Mouse (Mus musculus) MEL (cell line): ENCODE results near the gene BC049730. TPM values are rescaled to one million over a fixed set of nuclear protein-coding genes. Genes with fewer than 3 reads are reported as not detected.
A peak's percentile ranks its signal among the peaks of the same experiment; 100 is the strongest.
"Not testable (repeated sequence)": the region's sequence is repeated elsewhere in the genome, so short reads cannot be mapped to it uniquely, and the experiment has no call there.

ENCODE experiments used
- DNase-seq: peaks from one replicate; pipeline ENCODE4 v3.0.0; 2011; ENCODE audit warnings: low read depth, low spot score
- H3K27ac ChIP-seq: 2 replicates; pipeline ENCODE4 v1.5.1; 2012; ENCODE audit warnings: low read depth, mild to moderate bottlenecking, control low read depth, low read length, moderate library complexity; ENCODE audit not compliant: control insufficient read depth
- H3K27me3 ChIP-seq, 2 experiments: fragments of 150-350 bp in 1 of 2; sonication (generic) in 1 of 2; 2 replicates each; pipeline ENCODE4 v1.6.1; 2012; ENCODE audit warnings: low read length in 2 of 2, mild to moderate bottlenecking in 2 of 2, improper control_type of control experiment in 1 of 2, moderate library complexity in 1 of 2; ENCODE audit not compliant: insufficient read depth in 2 of 2, control insufficient read depth in 1 of 2
- H3K36me3 ChIP-seq, 2 experiments: 2 replicates each; pipeline ENCODE4 v1.6.1; 2012 to 2014; ENCODE audit warnings: low read length in 2 of 2, improper control_type of control experiment in 1 of 2, inconsistent platforms in 1 of 2, mild to moderate bottlenecking in 1 of 2; ENCODE audit not compliant: insufficient read depth in 2 of 2, control insufficient read depth in 1 of 2
- H3K4me1 ChIP-seq, 2 experiments: fragments of 150-350 bp in 1 of 2; sonication (generic) in 1 of 2; 2 replicates each; pipeline ENCODE4 v1.6.1; 2012; ENCODE audit warnings: low read length in 2 of 2, improper control_type of control experiment in 1 of 2, mild to moderate bottlenecking in 1 of 2; ENCODE audit not compliant: insufficient read depth in 2 of 2, control insufficient read depth in 1 of 2
- H3K4me3 ChIP-seq, 2 experiments: fragments of 150-350 bp in 1 of 2; sonication (generic) in 1 of 2; 2 replicates each; pipeline ENCODE4 v1.5.1; 2012; ENCODE audit warnings: low read depth in 2 of 2, low read length in 2 of 2, mild to moderate bottlenecking in 2 of 2, moderate library complexity in 2 of 2, control low read depth in 1 of 2, improper control_type of control experiment in 1 of 2; ENCODE audit not compliant: control insufficient read depth in 1 of 2, insufficient read depth in 1 of 2
- H3K79me2 ChIP-seq: 2 replicates; pipeline ENCODE4 v1.6.1; 2012; ENCODE audit warnings: mild to moderate bottlenecking, low read length, moderate library complexity; ENCODE audit not compliant: control insufficient read depth, poor library complexity, insufficient read depth
- H3K9ac ChIP-seq: 2 replicates; pipeline ENCODE4 v1.6.1; 2012; ENCODE audit warnings: low read depth, mild to moderate bottlenecking, control low read depth, low read length, moderate library complexity; ENCODE audit not compliant: control insufficient read depth, poor library complexity, severe bottlenecking
- H3K9me3 ChIP-seq: fragments of 150-350 bp; sonication (generic); replicated peaks from 2 replicates; pipeline ENCODE4 v1.6.1; 2012; ENCODE audit warnings: mild to moderate bottlenecking, low read length, improper control_type of control experiment, moderate library complexity; ENCODE audit not compliant: insufficient read depth
- BHLHE40 ChIP-seq: IDR thresholded peaks from 2 replicates; pipeline ENCODE4 v1.6.1; 2012; ENCODE audit warnings: low read depth, mild to moderate bottlenecking, inconsistent platforms, low read length, improper control_type of control experiment, borderline replicate concordance
- CTCF ChIP-seq, 3 experiments: IDR thresholded peaks in 2 of 3; conservative IDR thresholded peaks in 1 of 3; 2 replicates each; pipeline ENCODE4 v1.5.1; 2011 to 2012; ENCODE audit warnings: low read length in 3 of 3, low read depth in 2 of 3, mild to moderate bottlenecking in 2 of 3, improper control_type of control experiment in 1 of 3, inconsistent platforms in 1 of 3, mixed read lengths in 1 of 3, moderate library complexity in 1 of 3; ENCODE audit not compliant: control insufficient read depth in 1 of 3, insufficient read depth in 1 of 3, poor library complexity in 1 of 3, severe bottlenecking in 1 of 3
- E2F4 ChIP-seq: IDR thresholded peaks from 2 replicates; pipeline ENCODE4 v1.6.1; 2011; ENCODE audit warnings: low read depth, low read length, improper control_type of control experiment, borderline replicate concordance
- GATA1 ChIP-seq: IDR thresholded peaks from 2 replicates; pipeline ENCODE4 v1.6.1; 2011; ENCODE audit warnings: low read depth, low read length, improper control_type of control experiment
- MAFK ChIP-seq: IDR thresholded peaks from 2 replicates; pipeline ENCODE4 v1.6.1; 2011; ENCODE audit warnings: low read depth, mild to moderate bottlenecking, low read length, improper control_type of control experiment, borderline replicate concordance
- MAZ ChIP-seq: IDR thresholded peaks from 2 replicates; pipeline ENCODE4 v1.6.1; 2012; ENCODE audit warnings: low read depth, mild to moderate bottlenecking, inconsistent platforms, low read length, improper control_type of control experiment
- MXI1 ChIP-seq: IDR thresholded peaks from 2 replicates; pipeline ENCODE4 v1.6.1; 2011; ENCODE audit warnings: mild to moderate bottlenecking, low read depth, low read length, improper control_type of control experiment
- TAL1 ChIP-seq: IDR thresholded peaks from 2 replicates; pipeline ENCODE4 v1.6.1; 2012; ENCODE audit warnings: mild to moderate bottlenecking, inconsistent platforms, low read length, moderate library complexity, mixed read lengths
- UBTF ChIP-seq: IDR thresholded peaks from 2 replicates; pipeline ENCODE4 v1.6.1; 2012; ENCODE audit warnings: low read depth, mild to moderate bottlenecking, inconsistent platforms, low read length, improper control_type of control experiment, moderate library complexity, borderline replicate concordance; ENCODE audit not compliant: insufficient read depth
- USF2 ChIP-seq, 2 experiments: IDR thresholded peaks; 2 replicates each; pipeline ENCODE4 v1.6.1; 2011 to 2012; ENCODE audit warnings: improper control_type of control experiment in 2 of 2, low read length in 2 of 2, borderline replicate concordance in 1 of 2, inconsistent platforms in 1 of 2, low read depth in 1 of 2, mild to moderate bottlenecking in 1 of 2; ENCODE audit not compliant: insufficient read depth in 1 of 2
- ZC3H11A ChIP-seq: IDR thresholded peaks from 2 replicates; pipeline ENCODE4 v1.6.1; 2012; ENCODE audit warnings: low read depth, mild to moderate bottlenecking, inconsistent platforms, low read length, improper control_type of control experiment
- ZMIZ1 ChIP-seq: IDR thresholded peaks from 2 replicates; pipeline ENCODE4 v1.6.1; 2012; ENCODE audit warnings: low read depth, mild to moderate bottlenecking, inconsistent platforms, low read length, improper control_type of control experiment, moderate library complexity
- ZNF384 ChIP-seq: IDR thresholded peaks from 2 replicates; pipeline ENCODE4 v1.6.1; 2012; ENCODE audit warnings: low read depth, mild to moderate bottlenecking, inconsistent platforms, low read length, improper control_type of control experiment
- polyA plus RNA-seq, 2 experiments: library from polyadenylated mRNA; stranded (reverse) in 1 of 2; unstranded in 1 of 2; fragments of >175 nt in 1 of 2; fragments of >200 nt in 1 of 2; gene quantifications; 2 replicates each; pipeline versions ENCODE4 v1.2.1 to v1.2.4; 2012; ENCODE audit warnings: low replicate concordance in 2 of 2, low read depth in 1 of 2; ENCODE audit not compliant: insufficient read length in 2 of 2, insufficient read depth in 1 of 2, missing spikeins in 1 of 2
- total RNA-seq: library from RNA; depleted of rRNA; stranded (reverse); fragments of 300-350 nt; gene quantifications from 2 replicates; pipeline ENCODE4 v1.2.3, GENCODE M21; 2012

BC049730 gene
- total and polyA plus RNA-seq, 3 experiments = not detected

GRCm38 (mm10) chr7:24671944-24672439 lies 37.0 kb upstream of the BC049730 start:
- Histone ChIP-seq H3K79me2 (no peaks in the 10 kb centered on the region), H3K9ac (no peak overlapping the region), H3K36me3 (no peaks in the 10 kb centered on the region), H3K4me3 (no peak overlapping the region), H3K9me3 (no peaks in the 10 kb centered on the region), H3K27me3 (no peaks in the 10 kb centered on the region), H3K27ac (no peak overlapping the region), H3K4me1 (no peaks in the 10 kb centered on the region)
- no peak for TF ChIP-seq MXI1
- no peak for TF ChIP-seq E2F4
- TF ChIP-seq BHLHE40 = no peak
- TF ChIP-seq MAFK = no peak
- TF ChIP-seq ZNF384 = no peak
- TF ChIP-seq GATA1 = no peak
- TF ChIP-seq TAL1 = no peak
- no peak for DNase-seq

GRCm38 (mm10) chr7:24676575-24676974 lies 32.5 kb upstream of the BC049730 start, which contains the start of gene Tex101:
Tex101 (minus strand) TSS chr7:24676675.
- Histone ChIP-seq H3K4me1 (no peaks in the 10 kb centered on the region), H3K27me3 (peaks cover 0 to 2% of the 10 kb centered on the region in 2 experiments; a peak in 1 of 4 replicates)

GRCm38 (mm10) chr7:24684121-24684520 lies 24.9 kb upstream of the BC049730 start:
- TF ChIP-seq CTCF (IDR thresholded peaks at IDR 0.05 in 2 of 3, conservative IDR thresholded peaks at IDR 0.05 in 1 of 3; ENCODE audit: control insufficient read depth in 1 of 3, insufficient read depth in 1 of 3, low read depth in 2 of 3, low read length in 3 of 3, poor library complexity in 1 of 3, severe bottlenecking in 1 of 3) = peak; percentile 11 to 39 (median 13); a peak in 4 of 6 replicates
- H3K36me3 ChIP-seq, H3K79me2 ChIP-seq, H3K4me1 ChIP-seq, H3K27ac ChIP-seq, H3K27me3 ChIP-seq, DNase-seq, H3K9ac ChIP-seq, H3K4me3 ChIP-seq, H3K9me3 ChIP-seq: not testable (repeated sequence)

More at GRCm38 (mm10) chr7:24676575-24676974, 32.5 kb upstream of the BC049730 start, which contains the start of gene Tex101:
- Histone ChIP-seq H3K27ac (no peak within 1 kb of the TSS), H3K4me3 (no peak within 1 kb of the TSS), H3K79me2 (no peaks in the 10 kb centered on the region), H3K9me3 (no peaks in the 10 kb centered on the region), H3K36me3 (no peaks in the 10 kb centered on the region), H3K9ac (no peak within 1 kb of the TSS)
- TF ChIP-seq ZMIZ1 (no peak), GATA1 (no peak), ZNF384 (no peak), UBTF (no peak), USF2 (IDR thresholded peaks at IDR 0.05; ENCODE audit: borderline replicate concordance in 1 of 2, insufficient read depth in 1 of 2, low read depth in 1 of 2, low read length in 2 of 2) (no peak), MAZ (no peak), ZC3H11A (no peak)
- DNase-seq = no peak

- H3K36me3 ChIP-seq, H3K27me3 ChIP-seq, H3K79me2 ChIP-seq, H3K4me1 ChIP-seq, H3K27ac ChIP-seq, H3K9me3 ChIP-seq, H3K9ac ChIP-seq, DNase-seq, H3K4me3 ChIP-seq: not testable (repeated sequence)
These were observed 21.5 kb upstream of the BC049730 start for GRCm38 (mm10) chr7:24687519-24687918.

GRCm38 (mm10) chr7:24692693-24693092 lies 16.3 kb upstream of the BC049730 start:
- not testable (repeated sequence) for H3K27me3 ChIP-seq, H3K4me1 ChIP-seq, H3K27ac ChIP-seq, DNase-seq, H3K9me3 ChIP-seq, H3K79me2 ChIP-seq, H3K36me3 ChIP-seq, H3K4me3 ChIP-seq, H3K9ac ChIP-seq
